Mouse (Mus musculus) layer of hippocampus, adult 2 months (tissue): ENCODE data around the gene Nelfb. TPM values are rescaled to one million over a fixed set of nuclear protein-coding genes. Genes with fewer than 3 reads are reported as not detected.
"Not testable (repeated sequence)": the region's sequence is repeated elsewhere in the genome, so short reads cannot be mapped to it uniquely, and the experiment has no call there.

Source experiments
- DNase-seq, 2 experiments: peaks; one replicate each; pipeline ENCODE4 v3.0.0; 2022; ENCODE audit warnings: low spot score in 2 of 2
- H3K27ac ChIP-seq: fragments of 200-600 bp; 2 replicates; pipeline ENCODE4 v1.8.1; 2022
- H3K4me3 ChIP-seq: fragments of 200-600 bp; 2 replicates; pipeline ENCODE4 v1.8.1; 2022; ENCODE audit warnings: mild to moderate bottlenecking
- CTCF ChIP-seq: fragments of 200-600 bp; conservative IDR thresholded peaks from 2 replicates; pipeline ENCODE4 v1.8.1; 2022; ENCODE audit warnings: antibody characterized with exemption, mild to moderate bottlenecking, moderate library complexity
- long read RNA-seq, 2 experiments: library from polyadenylated mRNA; stranded (forward); transcript quantifications; one replicate each; pipeline ENCODE4 v2.0.0; 2021; ENCODE audit warnings: borderline mapping rate in 2 of 2
- total RNA-seq, 2 experiments: library from RNA; stranded (reverse); gene quantifications; 2 replicates each; pipeline ENCODE4 v1.2.3; 2021

Nelfb gene
- 10 to 100 TPM; 57.0 to 58.5 TPM for total RNA-seq
- long read RNA-seq, experiment 1, transcript Nelfb-201 (13 exons, 2,637 nt): major isoform, 87 of 117 reads
- long read RNA-seq, experiment 1, partial matches to known transcripts: 3 of 117 reads
- long read RNA-seq, experiment 1, other reads (novel, unspliced or antisense): 26 of 117 reads
- long read RNA-seq, experiment 2, transcript Nelfb-201 (13 exons, 2,637 nt): major isoform, 109 of 149 reads
- long read RNA-seq, experiment 2, partial matches to known transcripts: 8 of 149 reads
- long read RNA-seq, experiment 2, other reads (novel, unspliced or antisense): 28 of 149 reads

DNA sequence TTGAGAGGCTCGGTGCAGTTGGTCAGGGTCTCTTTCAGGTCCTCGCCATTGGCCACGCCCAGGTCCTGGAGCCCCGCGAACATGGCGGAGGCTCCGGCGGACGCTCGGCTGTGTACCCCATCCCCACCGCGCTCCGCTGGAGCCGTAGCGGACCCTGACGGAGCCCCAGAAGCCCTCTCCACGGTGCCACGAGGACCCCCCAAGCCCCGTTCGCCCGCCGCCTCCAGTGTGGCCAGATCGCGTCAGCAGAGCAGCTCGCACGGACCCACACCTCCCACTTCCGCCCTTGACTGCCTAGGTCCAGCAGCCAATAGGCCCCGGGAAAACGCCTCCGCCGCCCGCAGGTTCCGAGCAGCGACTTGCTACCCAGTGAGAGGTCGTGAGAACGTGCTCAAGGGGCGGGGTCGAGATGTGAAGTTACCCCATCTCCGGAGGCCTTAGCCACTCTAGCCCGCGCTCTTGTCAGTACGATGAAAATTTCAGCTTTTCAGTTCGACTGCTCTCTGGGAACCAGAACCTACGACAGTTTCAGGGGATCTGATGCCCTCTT lies at the start of gene Nelfb:
Gene Nelfb, minus strand, starts transcription at position 369 of the 550 bp plus-strand sequence.
- DNase-seq: peak; percentile 83 to 84
- Histone ChIP-seq H3K27ac (peak within 1 kb of the TSS; percentile 98), H3K4me3 (peak within 1 kb of the TSS; percentile 91)
- no peak for TF ChIP-seq CTCF

DNA sequence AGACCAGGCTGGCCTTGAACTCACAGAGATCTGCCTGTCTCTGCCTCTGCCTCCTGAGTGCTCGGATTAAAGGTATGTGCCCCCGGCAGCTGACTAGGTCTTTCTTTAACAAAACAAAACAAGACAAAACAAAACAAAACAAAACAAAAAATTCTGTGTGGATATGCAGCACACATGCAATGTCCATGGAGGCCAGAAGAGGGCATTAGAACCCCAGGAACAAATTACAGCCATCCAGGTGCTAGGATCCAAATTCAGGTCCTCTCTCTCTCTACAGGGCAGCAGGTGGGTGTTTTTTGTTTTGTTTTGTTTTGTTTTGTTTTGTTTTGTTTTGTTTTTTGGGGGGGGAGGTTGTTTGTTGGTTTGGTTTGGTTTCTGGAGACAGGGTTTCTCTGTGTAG lies 47.6 kb upstream of the Nelfb start:
- DNase-seq: no peak
- TF ChIP-seq CTCF: peak; percentile 72
- Histone ChIP-seq H3K27ac (no peak overlapping the region), H3K4me3 (no peak overlapping the region)

DNA sequence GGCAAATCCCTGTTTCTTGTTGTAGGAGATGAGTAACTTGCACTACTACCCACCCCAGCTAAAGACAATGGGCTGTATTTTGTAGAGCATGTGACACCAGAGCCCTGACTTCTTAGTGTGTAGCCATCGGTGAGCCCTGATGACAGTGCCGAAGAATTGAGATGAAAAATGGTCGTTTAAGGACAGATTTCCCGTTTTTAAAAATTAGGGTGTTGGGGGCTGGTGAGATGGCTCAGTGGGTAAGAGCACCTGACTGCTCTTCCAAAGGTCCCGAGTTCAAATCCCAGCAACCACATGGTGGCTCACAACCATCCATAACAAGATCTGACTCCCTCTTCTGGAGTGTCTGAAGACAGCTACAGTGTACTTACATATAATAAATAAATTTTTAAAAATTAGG lies 46.0 kb upstream of the Nelfb start:
- not testable (repeated sequence) for H3K27ac ChIP-seq, DNase-seq
- peak overlapping the region; percentile 3; the same call in 1 of the 2 replicates for H3K4me3 ChIP-seq

DNA sequence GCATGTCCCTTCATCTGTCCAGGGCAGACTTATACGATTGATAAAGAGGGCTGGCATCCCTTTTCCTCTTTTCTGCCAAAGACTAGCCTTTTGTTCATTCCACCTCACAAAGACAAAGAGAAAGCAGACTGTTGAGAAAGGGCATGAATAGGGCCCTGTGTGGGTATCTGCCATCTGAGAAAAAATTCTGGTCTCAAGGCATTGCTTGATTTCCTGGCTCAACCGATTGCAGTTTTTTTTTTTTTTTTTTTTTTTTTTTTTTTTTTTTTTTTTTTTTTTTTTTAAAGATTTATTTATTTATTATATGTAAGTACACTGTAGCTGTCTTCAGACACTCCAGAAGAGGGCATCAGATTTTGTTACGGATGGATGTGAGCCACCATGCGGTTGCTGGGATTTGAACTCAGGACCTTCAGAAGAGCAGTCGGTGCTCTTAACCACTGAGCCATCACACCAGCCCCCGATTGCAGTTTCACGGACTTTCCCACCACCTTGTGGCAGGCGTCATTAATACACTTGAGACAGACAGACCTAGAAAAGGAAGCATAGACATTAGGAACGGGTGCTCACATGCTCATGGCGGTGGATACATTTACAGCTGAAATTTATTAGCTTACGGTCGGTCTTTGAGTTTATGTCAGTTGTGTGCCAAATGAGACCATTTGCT lies 45.3 kb upstream of the Nelfb start:
- DNase-seq: peak in 1 of 2 experiments; percentile 47
- peak; percentile 67 for TF ChIP-seq CTCF
- Histone ChIP-seq H3K4me3 (peak overlapping the region; percentile 89), H3K27ac (peak overlapping the region; percentile 98)

DNA sequence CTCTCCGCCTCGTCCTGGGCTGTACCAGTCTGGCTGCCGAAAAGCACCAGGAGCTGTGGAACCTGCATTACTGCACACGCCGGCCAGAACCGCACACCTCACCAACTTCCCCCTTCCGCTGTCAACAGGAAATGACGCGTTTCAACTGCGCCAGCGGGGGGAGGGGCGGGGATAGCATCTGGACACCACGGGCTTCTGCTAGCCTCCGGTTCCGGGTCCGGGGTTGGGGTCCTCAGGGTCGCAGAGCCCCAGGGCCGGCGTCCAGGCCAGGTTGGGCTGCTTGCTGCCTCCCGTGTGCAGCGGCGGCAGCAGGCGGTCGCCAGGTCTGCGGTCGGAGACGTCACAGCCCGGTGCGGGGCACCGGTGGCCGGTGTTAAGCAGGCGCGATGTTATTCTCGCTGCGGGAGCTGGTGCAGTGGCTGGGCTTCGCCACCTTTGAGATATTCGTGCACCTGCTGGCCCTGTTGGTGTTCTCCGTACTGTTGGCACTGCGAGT lies 44.0 kb upstream of the Nelfb start, which contains the start of gene Tmem203:
Gene Tmem203, plus strand, starts transcription at position 156 of the 496 bp plus-strand sequence.
- DNase-seq: peak; percentile 86 to 87
- Histone ChIP-seq H3K4me3 (peak within 1 kb of the TSS; percentile 89), H3K27ac (peak within 1 kb of the TSS; percentile 98)
- no peak for TF ChIP-seq CTCF

DNA sequence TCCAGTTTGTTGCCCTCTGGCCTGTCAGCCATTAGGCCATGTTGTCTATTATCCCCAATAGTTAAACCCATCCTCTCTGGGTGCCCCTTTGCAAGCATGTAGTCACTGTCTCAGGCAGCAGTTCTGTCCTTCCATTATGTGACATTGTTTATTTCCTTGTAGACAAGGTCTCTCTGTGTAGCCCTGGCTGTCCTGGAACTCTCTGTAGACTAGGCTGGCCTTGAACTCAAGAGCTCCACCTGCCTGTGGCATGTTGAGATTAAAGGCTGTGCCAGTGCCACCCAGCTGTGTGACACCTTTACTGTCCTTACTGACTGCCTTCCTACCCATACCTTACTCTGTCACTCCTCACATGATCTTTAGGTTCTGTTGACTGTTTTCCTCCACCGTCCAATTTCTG lies 41.0 kb upstream of the Nelfb start:
- TF ChIP-seq CTCF: peak; percentile 62
- Histone ChIP-seq H3K27ac (no peak overlapping the region), H3K4me3 (no peak overlapping the region)
- no peak for DNase-seq

DNA sequence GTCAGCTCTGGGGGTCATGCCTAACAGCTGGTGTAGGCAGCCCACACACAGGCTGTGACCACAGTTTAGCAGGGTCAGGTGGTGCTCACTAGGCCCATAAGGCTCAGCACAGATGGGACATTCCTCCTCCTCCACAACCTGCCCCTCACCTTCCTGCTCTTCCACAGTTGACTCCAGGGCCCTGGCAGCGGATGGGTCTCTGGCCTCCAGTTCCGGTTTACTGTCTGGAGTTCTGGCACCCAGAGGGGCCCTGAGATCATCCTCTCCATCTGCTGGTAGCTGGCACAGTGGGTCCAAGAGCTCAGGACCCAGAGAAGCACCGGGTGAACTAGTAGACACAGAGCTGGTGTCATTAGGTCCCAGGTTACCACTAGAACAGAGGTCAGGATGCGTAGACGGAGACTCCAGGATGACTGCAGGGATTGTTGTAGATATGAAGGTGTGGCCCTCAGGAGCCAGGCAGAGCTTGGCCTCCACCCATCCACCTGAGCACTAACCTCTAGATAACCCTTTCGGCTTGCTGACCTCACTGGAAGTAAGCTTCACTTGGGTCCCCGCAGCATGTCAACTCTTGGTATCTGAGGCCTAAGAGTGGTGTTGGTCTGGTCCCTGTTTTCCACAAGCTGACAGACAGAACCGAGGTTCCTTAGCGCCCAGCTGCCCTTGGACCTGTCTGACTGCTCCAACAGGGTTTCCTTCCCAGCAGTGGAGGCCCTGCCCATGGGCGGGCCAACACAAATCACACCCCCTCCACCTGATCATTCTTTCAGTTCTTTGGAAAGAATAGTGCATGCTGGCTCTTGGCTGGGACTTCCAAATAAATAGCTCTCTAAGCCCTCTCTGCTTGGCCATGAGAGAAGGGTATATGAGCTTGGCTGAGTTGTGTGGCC lies 35.1 kb upstream of the Nelfb start, which contains the start of gene AL732309.1:
Gene AL732309.1, minus strand, starts transcription at position 681 of the 890 bp plus-strand sequence.
- Histone ChIP-seq H3K4me3 (no peak within 1 kb of the TSS), H3K27ac (no peak within 1 kb of the TSS)
- TF ChIP-seq CTCF: no peak
- DNase-seq: no peak

DNA sequence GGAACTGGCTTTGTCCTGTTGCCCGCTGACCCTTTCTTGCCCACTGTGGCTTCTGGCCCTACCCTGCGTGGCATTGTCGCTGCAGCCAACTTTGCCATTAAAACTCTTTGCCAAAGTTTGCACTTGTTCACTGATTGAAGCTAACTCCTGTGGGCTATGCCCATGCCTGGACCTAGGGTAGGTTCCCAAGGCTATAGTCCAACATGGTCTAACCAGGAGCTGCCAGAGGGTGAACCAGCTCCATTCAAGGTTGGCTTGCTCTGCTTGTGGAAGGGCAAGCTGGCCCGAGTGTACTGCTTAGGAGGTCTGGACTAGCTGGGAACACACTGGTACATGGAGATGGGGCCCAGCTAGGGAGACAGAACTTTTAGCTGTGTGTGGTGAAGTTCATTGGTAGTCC lies 32.9 kb upstream of the Nelfb start:
- no peak for DNase-seq
- Histone ChIP-seq H3K4me3 (no peak overlapping the region), H3K27ac (no peak overlapping the region)
- TF ChIP-seq CTCF: no peak

DNA sequence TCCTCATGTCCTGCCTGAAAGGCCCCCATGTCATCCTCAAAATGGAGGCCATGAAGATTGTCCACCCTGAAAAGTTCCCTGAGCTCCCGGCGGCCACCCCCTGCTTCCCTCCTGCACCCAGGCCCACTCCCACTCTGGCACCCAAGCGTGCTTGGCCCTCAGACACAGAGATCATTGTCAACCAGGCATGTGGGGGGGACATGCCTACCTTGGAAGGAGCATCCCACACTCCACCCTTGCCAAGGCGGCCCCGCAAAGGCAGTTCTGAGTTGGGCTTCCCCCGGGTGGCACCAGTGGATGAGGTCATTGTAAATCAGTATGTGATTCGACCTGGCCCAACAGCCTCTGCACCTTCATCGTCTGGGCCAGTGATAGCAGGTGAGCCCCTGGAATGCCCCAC lies 32.1 kb upstream of the Nelfb start:
- peak overlapping the region; percentile 93; the same call in 1 of the 2 replicates for H3K27ac ChIP-seq
- no peak for TF ChIP-seq CTCF
- H3K4me3 ChIP-seq: peak overlapping the region; percentile 70
- no peak for DNase-seq

DNA sequence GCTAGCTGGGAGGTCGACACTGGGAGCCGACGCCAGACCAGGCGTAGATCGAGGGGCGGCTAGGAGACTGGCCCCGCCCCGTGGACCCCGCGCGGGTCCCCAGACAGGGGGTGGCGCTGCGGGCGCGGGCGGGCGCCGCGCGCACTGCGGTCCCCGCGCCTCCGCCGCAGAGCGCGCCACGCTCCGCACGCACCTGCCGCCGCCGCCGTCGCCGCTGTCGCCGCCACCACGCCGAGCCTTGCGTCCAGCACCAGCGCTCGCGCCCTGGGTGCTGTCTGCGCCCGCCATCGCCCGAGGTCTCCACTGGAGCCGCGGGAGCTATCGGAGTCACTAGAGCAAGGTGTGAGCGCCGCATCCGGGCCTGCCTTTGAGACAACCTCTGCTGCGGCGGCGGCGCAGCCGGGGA lies 30.8 kb upstream of the Nelfb start, which contains the start of the genes Rnf208 and Cysrt1:
Gene Rnf208, plus strand, starts transcription at position 155 of the 406 bp plus-strand sequence.
Gene Cysrt1, minus strand, starts transcription at position 352 of the 406 bp plus-strand sequence.
- no peak for DNase-seq
- TF ChIP-seq CTCF: no peak
- Histone ChIP-seq H3K4me3 (peak within 1 kb of the TSS; percentile 70), H3K27ac (peak within 1 kb of the TSS; percentile 93)

DNA sequence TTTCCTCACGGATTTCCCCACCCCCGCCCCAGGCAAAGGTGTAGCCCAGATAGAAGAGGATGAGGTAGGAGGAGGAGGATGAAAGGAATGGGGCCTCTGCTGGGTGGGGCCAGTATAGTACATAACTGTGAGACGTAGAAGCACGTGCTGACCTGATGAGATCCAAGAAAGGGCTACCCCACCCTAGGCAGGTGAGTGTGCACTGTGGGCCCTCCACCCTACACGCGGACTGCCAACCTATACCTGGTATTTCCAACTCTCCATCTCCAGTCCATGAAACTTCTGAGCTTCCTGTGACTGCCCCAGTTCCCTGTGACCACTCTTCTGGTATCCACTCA lies 30.1 kb upstream of the Nelfb start:
- no peak overlapping the region for H3K27ac ChIP-seq
- DNase-seq: no peak

More for the DNA sequence above, 30.1 kb upstream of the Nelfb start:
- peak overlapping the region; percentile 70 for H3K4me3 ChIP-seq
- no peak for TF ChIP-seq CTCF
